Mouse (Mus musculus) heart, adult 18-20 months (tissue): ENCODE data around the gene Xpo4. TPM values are rescaled to one million over a fixed set of nuclear protein-coding genes. Genes with fewer than 3 reads are reported as not detected.
"Not testable (repeated sequence)": the region's sequence is repeated elsewhere in the genome, so short reads cannot be mapped to it uniquely, and the experiment has no call there.

Experiments used
- DNase-seq, 2 experiments: peaks; one replicate each; pipeline ENCODE4 v3.0.0; 2021 to 2022; ENCODE audit warnings: mixed read lengths in 1 of 2
- total RNA-seq, 2 experiments: library from RNA; stranded (reverse); gene quantifications; 2 replicates each; pipeline ENCODE4 v1.2.3; 2021

Xpo4 gene
- total RNA-seq, 2 experiments from 2014 or later: 11.3 to 11.6 TPM

- DNase-seq: peak; percentile 85 to 95
These were observed 14.8 kb upstream of the Xpo4 start for GRCm38 (mm10) chr14:57679958-57680535.

- DNase-seq: no peak
These were observed 14.3 kb upstream of the Xpo4 start for GRCm38 (mm10) chr14:57679523-57679922.

GRCm38 (mm10) chr14:57675481-57675880, 10.3 kb upstream of the Xpo4 start:
- no peak for DNase-seq

- no peak for DNase-seq
These were observed 359 bp upstream of the Xpo4 start for GRCm38 (mm10) chr14:57665628-57665950.

- DNase-seq: no peak
These were observed 864 bp downstream of the Xpo4 start for GRCm38 (mm10) chr14:57664311-57664821.

- DNase-seq: no peak
These were observed 1.6 kb downstream of the Xpo4 start for GRCm38 (mm10) chr14:57663630-57664029.

- DNase-seq: no peak
These were observed 6.9 kb downstream of the Xpo4 start for GRCm38 (mm10) chr14:57658301-57658700.

- no peak for DNase-seq
These were observed 7.7 kb downstream of the Xpo4 start for GRCm38 (mm10) chr14:57657500-57657899.

GRCm38 (mm10) chr14:57656519-57656918, 8.7 kb downstream of the Xpo4 start:
- not testable (repeated sequence) for DNase-seq

- no peak for DNase-seq
These were observed 15.7 kb downstream of the Xpo4 start for GRCm38 (mm10) chr14:57649501-57649900.

- no peak for DNase-seq
These were observed 19.1 kb downstream of the Xpo4 start for GRCm38 (mm10) chr14:57646155-57646554.

GRCm38 (mm10) chr14:57639153-57639552, 26.1 kb downstream of the Xpo4 start:
- DNase-seq: peak; percentile 32 to 49

- no peak for DNase-seq
These were observed 31.1 kb downstream of the Xpo4 start for GRCm38 (mm10) chr14:57634141-57634540.

GRCm38 (mm10) chr14:57629595-57629994, 35.6 kb downstream of the Xpo4 start:
- DNase-seq: peak in 1 of 2 experiments; percentile 33

- no peak for DNase-seq
These were observed 42.3 kb downstream of the Xpo4 start for GRCm38 (mm10) chr14:57622934-57623333.

- no peak for DNase-seq
These were observed 43.5 kb downstream of the Xpo4 start for GRCm38 (mm10) chr14:57621699-57622098.

GRCm38 (mm10) chr14:57620598-57621236, 44.5 kb downstream of the Xpo4 start:
- no peak for DNase-seq

GRCm38 (mm10) chr14:57619487-57619886, 45.7 kb downstream of the Xpo4 start:
- peak; percentile 67 to 78 for DNase-seq

GRCm38 (mm10) chr14:57617675-57618074, 47.6 kb downstream of the Xpo4 start:
- no peak for DNase-seq

GRCm38 (mm10) chr14:57616339-57616965, 48.8 kb downstream of the Xpo4 start:
- no peak for DNase-seq

GRCm38 (mm10) chr14:57615828-57616227, 49.4 kb downstream of the Xpo4 start:
- no peak for DNase-seq

GRCm38 (mm10) chr14:57611034-57611433, 54.2 kb downstream of the Xpo4 start:
- no peak for DNase-seq

- no peak for DNase-seq
These were observed 55.4 kb downstream of the Xpo4 start for GRCm38 (mm10) chr14:57609816-57610329.
